Mouse (Mus musculus) lung, postnatal 0 days (tissue): Measurements from ENCODE around the gene Ccdc163.

Experiments used
- CTCF ChIP-seq: IDR thresholded peaks from 2 replicates; pipeline ENCODE4 v1.5.1; 2016; ENCODE audit warnings: antibody characterized with exemption, mild to moderate bottlenecking
- EP300 ChIP-seq: IDR thresholded peaks from 2 replicates; pipeline ENCODE4 v1.6.1; 2016; ENCODE audit warnings: antibody characterized with exemption, mild to moderate bottlenecking, control low read depth

GRCm38 (mm10) chr4:116687041-116687440, 21.3 kb upstream of the Ccdc163 start:
- TF ChIP-seq CTCF, result no peak
- TF ChIP-seq EP300, result no peak
